Mouse (Mus musculus): Measurements from ENCODE around the gene Sox21. TPM values are rescaled to one million over a fixed set of nuclear protein-coding genes. Genes with fewer than 3 reads are reported as not detected.

Sox21 gene
- polyA plus RNA-seq (2012; ENCODE audit: insufficient read depth, insufficient read length, missing spikeins), result not detected in 2 replicates

- peak within 1 kb of the TSS; percentile 55 for H3K4me3 ChIP-seq (ENCODE audit: insufficient read depth, low read depth, low read length)
- no peak within 1 kb of the TSS for H3K27ac ChIP-seq (replicated peaks; ENCODE audit: low read depth, low read length)
- H3K4me1 ChIP-seq (ENCODE audit: control insufficient read depth, insufficient read depth, insufficient read length, low read length), result peaks cover 2% of the 10 kb centered on the region; the same call in 1 of the 2 replicates
Observed at GRCm38 (mm10) chr14:118236886-118237289, at the start of gene Sox21. Gene Sox21 (minus strand): TSS chr14:118237030.

DNA sequence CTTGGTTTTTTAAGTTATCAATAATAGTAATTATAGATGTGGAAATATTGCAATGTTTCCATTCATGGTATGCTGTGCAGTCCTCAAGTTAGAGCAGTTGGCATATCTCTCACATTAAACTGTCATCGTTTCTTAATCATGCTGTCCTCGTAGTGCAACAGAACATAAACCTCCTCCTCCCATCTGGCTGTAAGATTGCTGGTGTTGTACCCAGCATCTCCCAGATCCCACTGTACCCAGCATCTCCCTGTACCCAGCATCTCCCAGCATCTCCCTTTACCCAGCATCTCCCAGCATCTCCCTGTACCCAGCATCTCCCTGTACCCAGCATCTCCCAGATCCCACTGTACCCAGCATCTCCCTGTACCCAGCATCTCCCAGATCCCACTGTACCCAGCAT, 49.3 kb upstream of the Sox21 start:
- H3K27ac ChIP-seq (replicated peaks; ENCODE audit: low read depth, low read length), result no peak overlapping the region
- no peak overlapping the region for H3K4me3 ChIP-seq (ENCODE audit: insufficient read depth, low read depth, low read length)
- no peaks in the 10 kb centered on the region for H3K4me1 ChIP-seq (ENCODE audit: control insufficient read depth, insufficient read depth, insufficient read length, low read length)

DNA sequence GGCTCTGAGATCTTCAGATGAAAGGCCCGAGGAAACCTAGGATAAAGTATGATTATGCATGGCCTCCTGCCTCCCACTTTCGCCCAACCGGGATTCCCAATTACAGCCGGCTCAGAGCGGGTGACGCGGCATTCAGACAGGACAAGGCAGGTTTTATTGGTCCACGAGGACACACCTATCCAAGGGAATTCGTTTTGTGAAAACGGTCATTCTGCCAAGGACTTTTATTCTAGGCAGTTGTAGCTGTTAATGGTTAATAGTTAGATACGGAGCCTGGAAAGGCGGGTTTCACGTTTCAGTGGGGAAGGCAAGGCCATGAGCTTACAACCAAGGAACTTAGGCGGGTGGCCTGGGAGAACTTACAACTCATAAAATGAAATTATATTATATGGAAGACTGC, 46.1 kb upstream of the Sox21 start:
- Histone ChIP-seq H3K4me1 (ENCODE audit: control insufficient read depth, insufficient read depth, insufficient read length, low read length) (no peaks in the 10 kb centered on the region), H3K27ac (replicated peaks; ENCODE audit: low read depth, low read length) (no peak overlapping the region), H3K4me3 (ENCODE audit: insufficient read depth, low read depth, low read length) (no peak overlapping the region)

DNA sequence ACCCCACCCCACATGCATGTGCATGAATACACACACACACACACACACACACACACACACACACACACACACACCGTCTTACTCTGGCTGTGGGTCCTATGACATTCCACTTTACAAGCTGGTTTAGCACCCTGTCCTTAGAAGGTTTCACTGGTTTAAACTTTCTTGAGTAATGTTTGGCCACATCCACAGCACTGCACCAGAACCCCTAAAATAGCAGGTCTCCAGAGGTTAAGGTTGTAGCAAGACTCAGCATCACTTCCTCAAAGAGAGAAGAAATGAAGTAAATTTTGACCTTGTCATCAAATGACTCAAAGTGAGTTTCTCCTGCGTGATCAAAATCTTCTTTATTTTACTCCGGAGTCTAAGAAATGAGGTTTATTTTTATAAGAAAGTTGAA, 45.4 kb upstream of the Sox21 start:
- H3K4me3 ChIP-seq (ENCODE audit: insufficient read depth, low read depth, low read length), result no peak overlapping the region
- no peaks in the 10 kb centered on the region for H3K4me1 ChIP-seq (ENCODE audit: control insufficient read depth, insufficient read depth, insufficient read length, low read length)
- no peak overlapping the region for H3K27ac ChIP-seq (replicated peaks; ENCODE audit: low read depth, low read length)

- Histone ChIP-seq H3K4me3 (ENCODE audit: insufficient read depth, low read depth, low read length) (no peak overlapping the region), H3K27ac (replicated peaks; ENCODE audit: low read depth, low read length) (no peak overlapping the region), H3K4me1 (ENCODE audit: control insufficient read depth, insufficient read depth, insufficient read length, low read length) (no peaks in the 10 kb centered on the region)
Observed at GRCm38 (mm10) chr14:118277704-118278498, 41.1 kb upstream of the Sox21 start.

DNA sequence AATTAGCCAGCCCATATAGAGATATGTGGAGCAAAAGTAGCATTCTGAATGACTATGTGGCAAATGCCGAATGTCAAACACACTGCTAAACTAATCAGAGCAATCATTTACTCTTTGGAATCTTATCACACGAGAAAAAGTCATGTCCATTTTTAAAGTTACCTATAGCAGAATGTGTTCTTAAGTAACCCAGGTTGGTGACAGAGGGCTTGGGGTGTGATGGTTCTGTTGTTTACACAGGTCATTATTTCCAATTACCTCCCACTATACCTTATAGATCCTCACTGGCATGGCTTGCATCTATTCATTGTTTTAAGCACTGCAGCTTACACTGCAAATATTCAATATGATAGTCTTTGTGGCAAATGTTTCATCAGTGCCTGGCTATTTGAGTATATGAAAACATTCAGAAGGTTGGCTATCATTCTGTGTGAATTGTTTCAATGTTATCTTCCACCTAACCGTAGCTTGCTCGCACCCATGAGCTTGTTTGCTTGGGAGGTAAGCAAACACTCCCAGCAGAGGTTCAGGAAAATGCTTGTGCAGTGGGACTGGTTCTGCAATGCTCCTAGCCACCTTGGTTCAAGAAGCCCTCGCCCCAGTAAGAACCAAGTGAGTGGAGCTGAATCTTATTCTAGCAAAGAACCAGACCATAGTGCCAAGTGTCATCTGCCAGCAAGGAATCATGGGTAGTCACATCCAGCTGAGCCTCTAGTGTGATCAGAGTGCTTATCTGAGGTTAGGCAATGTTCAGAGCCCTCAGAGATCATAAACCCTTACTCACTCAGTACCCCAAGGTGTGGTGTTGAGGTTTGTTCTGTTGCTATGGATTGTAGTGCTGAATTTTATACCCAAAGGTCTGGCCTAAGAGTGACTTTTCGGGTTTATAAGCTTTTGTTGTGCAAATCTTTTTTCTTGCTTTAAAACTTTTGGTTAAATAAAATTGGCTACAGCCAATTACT, 36.0 kb upstream of the Sox21 start:
- Histone ChIP-seq H3K4me1 (ENCODE audit: control insufficient read depth, insufficient read depth, insufficient read length, low read length) (no peaks in the 10 kb centered on the region), H3K27ac (replicated peaks; ENCODE audit: low read depth, low read length) (no peak overlapping the region), H3K4me3 (ENCODE audit: insufficient read depth, low read depth, low read length) (no peak overlapping the region)

- no peak overlapping the region for H3K4me3 ChIP-seq (ENCODE audit: insufficient read depth, low read depth, low read length)
- H3K4me1 ChIP-seq (ENCODE audit: control insufficient read depth, insufficient read depth, insufficient read length, low read length), result no peaks in the 10 kb centered on the region
- H3K27ac ChIP-seq (replicated peaks; ENCODE audit: low read depth, low read length), result no peak overlapping the region
Observed at GRCm38 (mm10) chr14:118268849-118269248, 32.0 kb upstream of the Sox21 start.

DNA sequence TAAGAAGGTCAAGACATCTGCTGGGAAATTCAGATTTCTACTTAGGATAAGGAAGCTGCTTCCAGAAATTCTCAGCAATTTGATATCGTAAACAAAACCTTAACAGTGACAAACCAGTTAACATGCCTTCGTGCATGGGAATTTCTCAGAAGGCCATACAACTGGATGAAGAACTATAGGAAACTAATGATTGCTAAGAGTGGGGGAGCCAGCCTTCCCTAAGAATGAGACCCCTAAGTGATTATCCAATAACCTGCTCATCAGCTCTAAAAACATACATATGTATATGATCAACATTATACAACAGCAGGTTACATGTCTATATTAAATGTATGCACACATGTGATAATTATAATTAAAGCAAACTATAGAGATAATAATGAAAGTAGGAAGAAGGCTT, 29.8 kb upstream of the Sox21 start, which contains the start of gene Gm9376:
TSS of gene Gm9376 (plus strand) at position 301 of the 400 bp plus-strand sequence.
- Histone ChIP-seq H3K4me1 (ENCODE audit: control insufficient read depth, insufficient read depth, insufficient read length, low read length) (no peaks in the 10 kb centered on the region), H3K4me3 (ENCODE audit: insufficient read depth, low read depth, low read length) (no peak within 1 kb of the TSS), H3K27ac (replicated peaks; ENCODE audit: low read depth, low read length) (no peak within 1 kb of the TSS)

DNA sequence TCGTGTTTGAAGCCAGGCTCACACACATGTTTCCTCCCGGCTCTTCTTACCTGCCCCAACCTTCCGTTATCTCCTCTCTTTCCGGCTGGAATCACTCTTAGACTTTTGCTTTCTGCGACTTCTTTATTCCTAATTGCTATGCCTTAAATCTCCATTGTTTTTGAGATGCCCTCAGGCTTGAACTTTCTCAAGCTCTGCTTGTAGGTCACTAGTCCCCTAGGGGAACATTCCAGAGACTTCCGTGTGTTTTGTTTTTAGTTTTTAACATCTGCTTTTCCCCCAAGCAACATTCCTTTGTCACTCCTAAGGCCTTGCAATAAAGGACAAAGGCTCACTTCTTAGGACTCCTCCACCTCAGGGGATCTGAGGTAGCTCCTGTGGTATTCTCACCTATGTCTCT, 16.6 kb upstream of the Sox21 start:
- H3K4me1 ChIP-seq (ENCODE audit: control insufficient read depth, insufficient read depth, insufficient read length, low read length), result no peaks in the 10 kb centered on the region
- no peak overlapping the region for H3K27ac ChIP-seq (replicated peaks; ENCODE audit: low read depth, low read length)
- no peak overlapping the region for H3K4me3 ChIP-seq (ENCODE audit: insufficient read depth, low read depth, low read length)

DNA sequence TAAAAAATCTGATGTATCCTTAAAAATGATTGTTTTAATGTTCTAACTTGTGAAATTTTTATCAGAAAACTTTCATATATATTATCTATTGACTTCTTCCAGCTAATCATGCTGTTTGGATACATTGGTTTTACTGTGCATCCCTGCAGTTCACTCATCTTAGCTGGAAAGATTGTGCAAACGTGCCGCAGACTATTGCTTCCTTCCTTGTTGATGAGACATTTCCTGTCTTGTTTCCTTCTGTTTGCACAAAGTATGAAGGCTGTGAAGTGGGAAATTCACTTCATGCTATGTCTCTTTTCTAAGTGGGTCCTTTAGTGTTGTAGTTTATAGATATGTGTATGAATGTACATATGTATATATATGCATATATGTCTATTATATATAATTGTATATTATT, 4.6 kb upstream of the Sox21 start:
- H3K4me3 ChIP-seq (ENCODE audit: insufficient read depth, low read depth, low read length), result no peak overlapping the region
- H3K4me1 ChIP-seq (ENCODE audit: control insufficient read depth, insufficient read depth, insufficient read length, low read length), result peaks cover 2% of the 10 kb centered on the region; the same call in 1 of the 2 replicates
- H3K27ac ChIP-seq (replicated peaks; ENCODE audit: low read depth, low read length), result no peak overlapping the region

GRCm38 (mm10) chr14:118239351-118239750, 2.5 kb upstream of the Sox21 start:
- H3K4me3 ChIP-seq (ENCODE audit: insufficient read depth, low read depth, low read length), result no peak overlapping the region
- no peak overlapping the region for H3K27ac ChIP-seq (replicated peaks; ENCODE audit: low read depth, low read length)
- peaks cover 2% of the 10 kb centered on the region; the same call in 1 of the 2 replicates for H3K4me1 ChIP-seq (ENCODE audit: control insufficient read depth, insufficient read depth, insufficient read length, low read length)

DNA sequence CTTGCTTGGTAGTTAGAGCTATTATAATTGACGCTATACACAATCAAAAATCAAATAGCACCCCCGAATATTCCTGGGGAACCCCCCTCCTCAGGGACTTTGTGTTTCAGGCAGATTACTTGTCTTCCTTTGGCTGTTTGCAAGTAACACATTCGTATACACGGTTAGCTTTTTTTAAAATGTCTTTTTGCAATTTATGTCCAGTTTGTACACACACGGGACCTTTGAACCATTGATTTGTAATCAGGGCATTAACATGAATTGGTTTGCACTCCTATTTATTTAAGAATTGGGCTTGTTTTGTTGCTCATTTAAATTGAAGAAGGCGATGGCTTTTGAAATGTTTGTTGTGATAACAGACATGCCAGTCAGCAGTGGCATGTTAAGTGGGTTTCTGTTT, 956 bp upstream of the Sox21 start:
- no peak overlapping the region for H3K4me3 ChIP-seq (ENCODE audit: insufficient read depth, low read depth, low read length)
- no peak overlapping the region for H3K27ac ChIP-seq (replicated peaks; ENCODE audit: low read depth, low read length)
- H3K4me1 ChIP-seq (ENCODE audit: control insufficient read depth, insufficient read depth, insufficient read length, low read length), result peaks cover 2% of the 10 kb centered on the region; the same call in 1 of the 2 replicates

DNA sequence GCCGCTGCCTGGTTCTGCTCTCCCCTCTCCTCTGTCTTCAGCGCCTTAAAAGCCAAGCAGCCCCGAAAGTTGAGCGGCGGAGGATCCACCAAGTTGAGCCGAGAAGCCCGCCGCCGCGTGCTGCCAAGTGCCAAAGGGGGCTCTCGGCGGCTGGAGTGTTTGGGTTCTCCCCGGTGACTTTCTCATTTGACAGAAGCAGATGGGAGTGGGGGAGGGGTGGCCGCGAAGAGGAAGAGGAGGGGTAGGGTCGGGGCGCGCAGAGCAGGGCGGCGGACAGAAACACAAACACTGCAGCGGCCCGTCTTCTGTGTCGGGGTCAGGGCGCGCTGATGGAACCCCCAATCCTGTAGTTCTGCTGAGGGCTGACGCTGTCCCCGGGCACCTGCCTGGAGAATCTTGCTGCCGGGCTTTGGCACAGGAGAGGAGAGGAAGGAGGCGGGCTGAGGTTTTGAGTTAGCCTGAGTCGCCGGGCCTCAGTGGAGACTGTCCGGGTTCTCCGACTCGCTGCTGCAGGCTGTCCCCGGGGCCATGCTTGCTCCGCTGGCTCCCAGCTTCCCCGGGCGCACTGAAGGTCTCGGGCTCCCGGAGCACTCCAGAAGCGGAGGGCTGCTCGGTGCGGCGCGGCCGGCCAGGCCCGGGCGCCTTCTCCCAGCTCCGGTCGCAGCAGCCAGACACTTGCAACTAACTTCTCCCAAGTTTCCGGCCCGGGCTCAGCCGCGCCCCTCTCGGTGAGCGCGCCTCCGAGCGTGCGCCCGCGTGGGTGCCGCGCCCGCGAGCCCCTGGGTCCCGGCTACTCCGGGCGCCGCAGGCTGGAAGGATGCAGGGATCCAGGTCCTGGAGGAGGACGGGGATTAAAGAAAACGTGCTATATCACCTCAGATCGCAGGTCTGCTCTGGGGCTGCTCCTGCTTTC, 601 bp downstream of the Sox21 start:
- peak overlapping the region; percentile 55 for H3K4me3 ChIP-seq (ENCODE audit: insufficient read depth, low read depth, low read length)
- no peak overlapping the region for H3K27ac ChIP-seq (replicated peaks; ENCODE audit: low read depth, low read length)
- peaks cover 2% of the 10 kb centered on the region; the same call in 1 of the 2 replicates for H3K4me1 ChIP-seq (ENCODE audit: control insufficient read depth, insufficient read depth, insufficient read length, low read length)

DNA sequence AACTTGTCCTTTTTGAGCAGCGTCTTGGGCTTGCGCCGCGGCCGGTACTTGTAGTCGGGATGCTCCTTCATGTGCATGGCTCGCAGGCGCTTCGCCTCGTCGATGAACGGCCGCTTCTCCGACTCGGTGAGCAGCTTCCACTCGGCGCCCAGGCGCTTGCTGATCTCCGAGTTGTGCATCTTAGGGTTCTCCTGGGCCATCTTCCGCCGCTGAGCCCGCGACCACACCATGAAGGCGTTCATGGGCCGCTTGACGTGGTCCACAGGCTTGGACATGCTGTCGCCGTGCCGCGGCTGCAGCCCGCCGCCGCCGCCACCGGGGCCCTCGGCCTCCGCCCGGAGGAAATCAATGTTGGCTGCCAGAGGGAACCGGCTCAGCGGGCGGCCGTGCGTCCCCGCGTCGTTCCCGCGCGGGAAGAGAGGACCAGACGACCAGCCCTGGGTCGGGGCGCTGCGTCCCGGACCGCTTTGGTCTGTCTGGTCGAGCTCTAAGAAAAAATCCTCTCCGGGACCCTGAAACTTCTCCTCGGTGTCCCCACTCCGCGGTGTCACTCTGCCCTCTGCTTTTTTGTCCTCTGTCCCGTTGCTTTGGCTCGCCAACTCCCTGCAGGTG, 1.4 kb downstream of the Sox21 start:
- Histone ChIP-seq H3K4me3 (ENCODE audit: insufficient read depth, low read depth, low read length) (peak overlapping the region; percentile 55), H3K27ac (replicated peaks; ENCODE audit: low read depth, low read length) (no peak overlapping the region), H3K4me1 (ENCODE audit: control insufficient read depth, insufficient read depth, insufficient read length, low read length) (peaks cover 2% of the 10 kb centered on the region; the same call in 1 of the 2 replicates)
